Mouse (Mus musculus) MN1 (cell line): ENCODE results near the gene Slc35c2.

ENCODE experiments used
- DNase-seq: peaks from one replicate; pipeline ENCODE4 v3.0.0-alpha.2; 2016; ENCODE audit warnings: low spot score

Gene Slc35c2

GRCm38 (mm10) chr2:165238416-165239145, 49.1 kb downstream of the Slc35c2 start:
- DNase-seq, result no peak

GRCm38 (mm10) chr2:165234613-165235291, 52.9 kb downstream of the Slc35c2 start, which contains the start of gene Cdh22:
Cdh22 (minus strand) TSS chr2:165234853.
- DNase-seq, result peak; percentile 86

GRCm38 (mm10) chr2:165234291-165234612, 53.4 kb downstream of the Slc35c2 start:
- DNase-seq, result peak; percentile 38

- DNase-seq, result peak; percentile 83
Measured at GRCm38 (mm10) chr2:165233491-165234290, 54.0 kb downstream of the Slc35c2 start.

GRCm38 (mm10) chr2:165229050-165229449, 58.6 kb downstream of the Slc35c2 start:
- DNase-seq, result no peak
